Mouse (Mus musculus): Measurements from ENCODE around the gene Dapk2. TPM values are rescaled to one million over a fixed set of nuclear protein-coding genes. Genes with fewer than 3 reads are reported as not detected.

The Dapk2 gene
- polyA plus RNA-seq, 1 experiment from 2014 or later = 4.4 TPM

Other genes starting within 250 kb of the Dapk2 start
- gene Trip4, start 249.4 kb upstream of the Dapk2 start, polyA plus RNA-seq (2014; fragmentation: Nextera tagmentation; extraction: Ambion mirVana) = 25.9 and 32.0 TPM in 2 replicates
- gene Csnk1g1, start 249.3 kb upstream of the Dapk2 start, polyA plus RNA-seq (2014; fragmentation: Nextera tagmentation; extraction: Ambion mirVana) = 17.9 and 18.6 TPM in 2 replicates
- 566 and 618 TPM in 2 replicates for gene Ppib, start 98.0 kb upstream of the Dapk2 start, polyA plus RNA-seq (2014; fragmentation: Nextera tagmentation; extraction: Ambion mirVana)
- gene Snx22, start 88.5 kb upstream of the Dapk2 start, polyA plus RNA-seq (2014; fragmentation: Nextera tagmentation; extraction: Ambion mirVana) = 0.56 and 0.96 TPM in 2 replicates
- 136 and 148 TPM in 2 replicates for gene Snx1, start 31.6 kb upstream of the Dapk2 start, polyA plus RNA-seq (2014; fragmentation: Nextera tagmentation; extraction: Ambion mirVana)
- 188 and 189 TPM in 2 replicates for gene Ciao2a, start 31.6 kb upstream of the Dapk2 start, polyA plus RNA-seq (2014; fragmentation: Nextera tagmentation; extraction: Ambion mirVana)
- gene Herc1, start 192.2 kb downstream of the Dapk2 start, polyA plus RNA-seq (2014; fragmentation: Nextera tagmentation; extraction: Ambion mirVana) = 25.1 and 26.5 TPM in 2 replicates